Mouse (Mus musculus) myocyte (in vitro differentiated cells): ENCODE results near the gene Zfp692.

Experiments used
- MAX ChIP-seq: IDR thresholded peaks from one replicate; pipeline ENCODE4 v1.6.1; 2011; ENCODE audit warnings: low read depth, mild to moderate bottlenecking, control low read depth
- MYOG ChIP-seq, 3 experiments: IDR thresholded peaks; one replicate each; pipeline ENCODE4 v1.6.1; 2011; ENCODE audit warnings: control low read depth in 2 of 3, low read depth in 2 of 3, mild to moderate bottlenecking in 2 of 3; ENCODE audit not compliant: insufficient read length in 2 of 3, control insufficient read depth in 1 of 3, insufficient read depth in 1 of 3
- POLR2A ChIP-seq: IDR thresholded peaks from one replicate; pipeline ENCODE4 v1.6.1; 2011; ENCODE audit warnings: low read depth, mild to moderate bottlenecking, control low read depth, moderate library complexity; ENCODE audit not compliant: insufficient read length
- POLR2AphosphoS2 ChIP-seq: IDR thresholded peaks from one replicate; pipeline ENCODE4 v1.6.1; 2011; ENCODE audit warnings: low read depth, control low read depth; ENCODE audit not compliant: insufficient read length
- TCF12 ChIP-seq: IDR thresholded peaks from one replicate; pipeline ENCODE4 v1.6.1; 2011; ENCODE audit warnings: mild to moderate bottlenecking, control low read depth; ENCODE audit not compliant: poor library complexity, insufficient read depth, severe bottlenecking
- TCF3 ChIP-seq: IDR thresholded peaks from one replicate; pipeline ENCODE4 v1.6.1; 2011; ENCODE audit warnings: low read depth, control low read depth; ENCODE audit not compliant: insufficient read length
- USF1 ChIP-seq: IDR thresholded peaks from one replicate; pipeline ENCODE4 v1.6.1; 2011; ENCODE audit warnings: low read depth, mild to moderate bottlenecking, control low read depth, moderate library complexity

- TF ChIP-seq POLR2A (no peak), TCF12 (no peak), MAX (no peak), POLR2AphosphoS2 (no peak), TCF3 (no peak), USF1 (no peak), MYOG (IDR thresholded peaks at IDR 0.05; ENCODE audit: control insufficient read depth in 1 of 3, insufficient read depth in 1 of 3, insufficient read length in 2 of 3, low read depth in 2 of 3) (no peak)
Measured at GRCm38 (mm10) chr11:58263516-58263915, 43.4 kb upstream of the Zfp692 start.
